Mouse (Mus musculus) small intestine, adult 2 months (tissue): ENCODE data around the gene Pik3c2g. TPM values are rescaled to one million over a fixed set of nuclear protein-coding genes. Genes with fewer than 3 reads are reported as not detected.

Source experiments
- H3K27ac ChIP-seq: fragments of 200-500 bp; 2 replicates; pipeline ENCODE4 v1.5.1; 2012; ENCODE audit warnings: low read depth, low read length, control low read depth, inconsistent platforms; ENCODE audit not compliant: insufficient read depth
- H3K27me3 ChIP-seq: fragments of 200-500 bp; 2 replicates; pipeline ENCODE4 v1.6.1; 2012; ENCODE audit warnings: mild to moderate bottlenecking, moderate library complexity, low read length, inconsistent platforms; ENCODE audit not compliant: control insufficient read depth, insufficient read depth
- H3K36me3 ChIP-seq: fragments of 200-500 bp; 2 replicates; pipeline ENCODE4 v1.6.1; 2012; ENCODE audit warnings: mild to moderate bottlenecking, low read length, control low read depth, inconsistent platforms; ENCODE audit not compliant: control insufficient read depth, insufficient read depth
- H3K4me1 ChIP-seq: fragments of 200-500 bp; 2 replicates; pipeline ENCODE4 v1.6.1; 2012; ENCODE audit warnings: low read length, inconsistent platforms, mixed read lengths; ENCODE audit not compliant: control insufficient read depth, insufficient read depth, insufficient read length
- H3K4me3 ChIP-seq: fragments of 200-500 bp; 2 replicates; pipeline ENCODE4 v1.5.1; 2012; ENCODE audit warnings: low read depth, mild to moderate bottlenecking, control low read depth, inconsistent platforms, low read length, moderate library complexity
- CTCF ChIP-seq: fragments of 200-500 bp; IDR thresholded peaks from 2 replicates; pipeline ENCODE4 v1.5.1; 2012; ENCODE audit warnings: low read depth, mild to moderate bottlenecking, control low read depth, inconsistent platforms, low read length, moderate library complexity, mixed read lengths; ENCODE audit not compliant: insufficient replicate concordance, insufficient read length; ENCODE audit errors: extremely low read depth
- POLR2A ChIP-seq: fragments of 200-500 bp; IDR thresholded peaks from 2 replicates; pipeline ENCODE4 v1.6.1; 2012; ENCODE audit warnings: low read depth, mild to moderate bottlenecking, control low read depth, inconsistent platforms, low read length, moderate library complexity
- WGBS: fragments of 180-500 bp; shearing (Covaris S2); methylation state at CpG from one replicate; pipeline ENCODE4 v1.1.7; 2018; 5-methylcytosine and 5-hydroxymethylcytosine counted together
- polyA plus RNA-seq: library from polyadenylated mRNA; depleted of rRNA; stranded (reverse); fragments of >200 nt; gene quantifications from 2 replicates; pipeline ENCODE4 v1.2.3, GENCODE M21; 2012; rRNA removed

Pik3c2g gene
- 0.15 and 0.85 TPM in 2 replicates for polyA plus RNA-seq

DNA sequence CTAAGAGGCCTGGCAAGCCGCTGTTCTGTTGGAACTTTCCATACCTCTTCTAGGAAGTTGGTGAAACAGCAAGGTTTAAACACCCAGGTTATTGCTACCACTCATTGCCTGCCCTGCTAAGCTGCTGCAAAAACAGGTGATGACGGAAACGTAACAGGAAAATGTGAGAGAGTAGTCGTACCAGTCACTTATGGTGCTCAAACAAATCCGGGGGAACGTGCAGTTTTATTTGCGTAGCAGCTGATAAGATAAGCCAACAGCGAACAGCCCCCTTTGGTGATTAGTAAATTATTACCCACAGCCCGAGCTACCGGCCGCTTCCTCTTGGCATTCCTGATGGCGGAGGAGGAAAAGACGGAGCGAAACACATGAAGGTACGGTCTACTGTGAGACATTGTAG, at the start of gene Pik3c2g:
Gene Pik3c2g (plus strand): TSS at position 330 of the 400 bp plus-strand sequence.
- Histone ChIP-seq H3K4me3 (no peak within 1 kb of the TSS), H3K36me3 (no peaks in the 10 kb centered on the region), H3K4me1 (peaks cover 2% of the 10 kb centered on the region; the same call in 1 of the 2 replicates), H3K27ac (no peak within 1 kb of the TSS), H3K27me3 (0 out of 2 replicates have a peak, but pooled peaks cover 4% of the 10 kb centered on the region)
- TF ChIP-seq CTCF (no peak), POLR2A (no peak)
- 15% methylated on average over 15 of the region's 15 CpGs for WGBS

DNA sequence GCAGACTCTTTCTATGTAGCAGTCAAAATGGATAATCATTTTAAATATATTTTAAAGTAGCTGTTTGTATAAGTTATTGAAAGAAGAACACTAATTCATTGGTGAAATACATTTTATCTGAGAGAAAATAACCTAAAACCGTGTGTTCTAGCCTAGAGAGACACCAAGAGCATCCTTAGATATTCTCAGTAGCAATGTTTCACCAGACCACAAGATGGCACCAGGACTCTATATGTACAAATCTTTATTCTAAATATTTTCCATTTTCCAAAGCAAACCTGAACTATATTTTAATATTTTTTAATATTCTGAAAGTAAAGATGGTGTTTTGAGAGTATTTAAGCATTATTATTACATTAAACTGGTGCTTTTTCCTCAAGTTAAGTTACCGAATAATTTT, 48.6 kb upstream of the Pik3c2g start:
- H3K36me3 ChIP-seq, result no peaks in the 10 kb centered on the region
- TF ChIP-seq POLR2A (no peak), CTCF (no peak)
- no peak overlapping the region for H3K27ac ChIP-seq
- H3K4me1 ChIP-seq, result peaks cover 6% of the 10 kb centered on the region; the same call in 1 of the 2 replicates
- 44% methylated on average over 2 of the region's 2 CpGs for WGBS
- H3K4me3 ChIP-seq, result no peak overlapping the region
- no peaks in the 10 kb centered on the region for H3K27me3 ChIP-seq

DNA sequence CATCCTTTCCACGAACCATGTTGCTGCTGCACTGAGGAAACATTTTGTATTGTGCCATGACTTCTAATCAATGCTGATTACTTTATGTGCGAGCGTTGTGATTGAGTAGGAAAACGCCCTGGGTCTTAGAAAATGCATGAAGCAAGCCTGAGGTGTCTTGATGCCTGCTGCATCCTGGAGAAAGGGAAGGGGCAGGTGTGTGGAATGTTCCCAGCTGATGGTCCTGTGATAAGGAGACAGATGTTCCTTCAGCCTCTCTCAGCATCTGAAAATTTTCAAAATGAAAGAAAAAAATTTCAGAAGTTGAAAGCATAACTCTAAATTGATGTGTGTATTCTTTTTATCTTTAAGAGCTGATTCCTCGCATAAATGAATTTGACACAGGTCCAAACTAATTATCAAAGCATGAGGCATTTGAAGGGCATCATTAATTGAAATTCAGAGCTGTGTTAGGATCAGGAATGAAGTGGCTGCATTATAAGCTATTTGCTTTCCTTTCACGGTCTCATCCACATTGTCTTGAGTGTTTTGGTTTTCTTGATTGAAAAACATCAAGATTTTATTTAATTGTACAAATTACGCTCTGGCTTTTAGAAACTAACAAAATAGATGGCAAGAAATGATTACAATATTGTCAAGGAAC, 31.4 kb upstream of the Pik3c2g start:
- no peaks in the 10 kb centered on the region for H3K4me1 ChIP-seq
- no peak overlapping the region for H3K4me3 ChIP-seq
- WGBS, result 60% methylated on average over 7 of the region's 7 CpGs
- H3K36me3 ChIP-seq, result no peaks in the 10 kb centered on the region
- no peak for TF ChIP-seq POLR2A
- TF ChIP-seq CTCF, result no peak
- no peak overlapping the region for H3K27ac ChIP-seq
- no peaks in the 10 kb centered on the region for H3K27me3 ChIP-seq

DNA sequence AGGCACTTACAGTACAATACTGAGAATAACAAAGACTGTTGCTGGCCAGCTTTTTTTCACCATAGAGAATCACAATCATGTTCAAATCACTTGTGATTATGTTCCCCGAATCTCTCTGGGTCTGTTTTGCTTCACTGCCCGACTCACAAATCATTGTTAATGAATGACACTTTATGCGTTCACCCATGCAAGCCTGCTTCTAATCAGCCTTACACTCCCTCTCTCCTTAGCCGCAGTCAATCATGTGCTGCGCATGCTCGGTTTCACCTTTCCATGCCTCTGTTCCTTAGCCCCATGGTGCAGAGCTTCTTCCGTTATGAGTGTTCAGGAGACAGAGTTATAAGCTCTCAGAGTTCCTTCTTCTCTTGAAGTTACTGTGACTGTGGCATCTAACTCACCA, 17.8 kb upstream of the Pik3c2g start:
- no peak overlapping the region for H3K4me3 ChIP-seq
- no peak overlapping the region for H3K27ac ChIP-seq
- no peaks in the 10 kb centered on the region for H3K27me3 ChIP-seq
- no peaks in the 10 kb centered on the region for H3K36me3 ChIP-seq
- 74% methylated on average over 7 of the region's 7 CpGs for WGBS
- H3K4me1 ChIP-seq, result no peaks in the 10 kb centered on the region
- TF ChIP-seq CTCF (no peak), POLR2A (no peak)

DNA sequence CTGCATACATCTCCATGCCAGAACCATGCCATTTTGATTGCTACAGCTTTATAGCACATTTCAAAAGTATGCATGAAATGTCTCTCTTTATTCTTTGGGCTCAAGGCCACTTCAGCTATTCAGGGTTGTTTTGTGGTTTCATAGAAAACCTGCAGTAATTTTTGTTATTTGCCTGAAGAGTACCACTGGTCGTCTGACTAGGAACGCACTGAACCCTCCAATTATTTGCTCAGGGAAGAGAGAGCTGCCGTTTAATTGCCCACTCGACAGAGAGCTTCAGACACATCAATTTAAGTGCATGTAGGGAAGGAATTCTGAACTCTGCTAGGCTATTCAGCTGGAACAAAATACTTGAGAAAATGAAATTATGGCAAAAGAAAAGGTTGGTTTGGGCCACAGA, 11.2 kb upstream of the Pik3c2g start:
- H3K4me3 ChIP-seq, result no peak overlapping the region
- 45% methylated on average over 4 of the region's 4 CpGs for WGBS
- H3K4me1 ChIP-seq, result no peaks in the 10 kb centered on the region; the same call in 1 of the 2 replicates
- no peak for TF ChIP-seq CTCF
- TF ChIP-seq POLR2A, result no peak
- no peak overlapping the region for H3K27ac ChIP-seq
- no peaks in the 10 kb centered on the region for H3K36me3 ChIP-seq
- H3K27me3 ChIP-seq, result no peaks in the 10 kb centered on the region

DNA sequence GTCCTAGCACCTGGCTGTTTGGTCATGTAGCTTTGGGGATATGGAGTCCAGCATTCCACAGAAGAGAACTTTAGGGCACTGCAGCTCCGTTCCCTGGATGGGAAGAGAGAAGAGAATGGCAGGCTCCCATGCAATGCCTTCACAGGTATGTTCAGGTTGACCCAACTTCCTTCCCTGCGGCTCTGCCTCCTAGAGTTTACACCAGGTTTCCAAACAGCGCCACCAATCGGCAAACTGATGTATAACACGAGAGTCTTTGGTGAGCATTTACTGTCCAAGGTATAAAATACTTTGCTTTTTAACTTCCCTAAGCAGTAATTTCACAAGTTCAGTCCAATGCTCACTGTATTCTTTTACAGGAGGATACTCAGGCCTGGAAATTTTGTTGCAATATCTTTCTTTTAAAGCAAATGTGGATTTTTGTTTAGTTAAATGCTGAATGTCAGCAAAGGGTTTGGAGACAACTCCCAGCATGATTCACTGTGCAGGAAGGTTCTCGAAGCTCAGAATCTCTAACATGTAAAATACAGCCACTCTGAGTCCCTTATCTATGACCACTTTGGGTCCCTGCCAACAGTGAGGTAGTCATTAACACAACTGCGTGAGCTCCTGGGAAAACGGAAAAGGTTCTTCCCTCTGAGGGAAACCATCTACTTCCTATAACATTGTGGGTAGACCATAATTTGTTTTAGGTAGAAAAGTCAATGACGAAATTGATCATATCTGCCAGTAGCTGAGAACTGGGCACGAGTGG, 10.6 kb upstream of the Pik3c2g start:
- no peaks in the 10 kb centered on the region; the same call in 1 of the 2 replicates for H3K4me1 ChIP-seq
- 37% methylated on average over 10 of the region's 10 CpGs for WGBS
- TF ChIP-seq CTCF, result peak; percentile 46; the same call in 1 of the 2 replicates
- no peak for TF ChIP-seq POLR2A
- H3K4me3 ChIP-seq, result no peak overlapping the region
- no peak overlapping the region for H3K27ac ChIP-seq
- no peaks in the 10 kb centered on the region for H3K36me3 ChIP-seq
- no peaks in the 10 kb centered on the region for H3K27me3 ChIP-seq
